Mouse (Mus musculus) G1E (cell line): ENCODE data around the gene Myo1b.

Source experiments
- CTCF ChIP-seq: IDR thresholded peaks from 2 replicates; pipeline ENCODE4 v1.5.1; 2012; ENCODE audit warnings: low read depth, low read length, inconsistent platforms, mixed read lengths
- GATA1 ChIP-seq: IDR thresholded peaks from 2 replicates; pipeline ENCODE4 v1.6.1; 2012; ENCODE audit warnings: borderline replicate concordance, low read length, inconsistent platforms, mixed read lengths

DNA sequence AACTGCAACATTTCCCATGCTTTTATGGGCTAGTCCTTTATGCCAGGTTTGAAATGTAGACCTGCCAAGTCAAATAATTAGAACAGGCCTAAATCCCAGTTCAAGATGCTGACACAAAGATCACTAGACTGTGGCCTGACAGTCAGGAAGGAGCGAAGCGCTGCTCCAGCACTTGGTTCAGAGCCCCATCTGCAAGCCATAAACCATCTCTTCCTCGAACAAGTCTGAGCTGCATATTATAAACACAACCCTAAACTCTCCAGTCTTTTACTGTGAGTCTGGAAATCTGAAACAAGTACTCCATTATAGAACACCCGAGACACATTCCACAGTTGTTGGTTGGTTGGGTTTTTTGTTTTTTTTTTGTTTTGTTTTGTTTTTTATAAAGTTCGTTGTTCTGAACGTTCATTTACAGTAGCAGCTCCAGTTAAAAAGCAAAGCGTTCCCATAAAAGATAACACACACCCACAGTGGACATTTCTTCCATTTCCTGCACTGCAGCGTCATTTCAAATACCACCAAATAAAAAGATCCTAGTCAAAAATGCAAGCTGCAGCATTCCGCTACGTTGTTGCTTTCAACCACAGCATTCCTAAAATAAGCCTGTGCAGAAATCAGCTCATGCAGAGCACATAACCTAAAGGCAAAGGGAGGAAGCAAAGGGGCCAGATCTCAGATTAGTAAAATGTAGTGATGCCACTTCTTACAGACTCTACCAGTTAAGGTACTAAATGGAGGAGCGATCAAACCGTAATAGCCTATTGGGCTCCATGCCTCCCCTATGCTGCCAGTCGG lies 94.0 kb downstream of the Myo1b start:
- TF ChIP-seq CTCF (no peak), GATA1 (no peak)
